Mouse (Mus musculus) cortical plate, adult 2 months (tissue): ENCODE data around the gene Rnf41.

ENCODE experiments used
- CTCF ChIP-seq: fragments of 200-500 bp; IDR thresholded peaks from 2 replicates; pipeline ENCODE4 v1.5.1; 2011; ENCODE audit warnings: mild to moderate bottlenecking, control low read depth, low read length; ENCODE audit not compliant: insufficient read depth; ENCODE audit errors: extremely low read depth
- POLR2A ChIP-seq: fragments of 200-500 bp; IDR thresholded peaks from 2 replicates; pipeline ENCODE4 v1.6.1; 2011; ENCODE audit warnings: mild to moderate bottlenecking, low read length, control low read depth; ENCODE audit not compliant: insufficient read depth; ENCODE audit errors: extremely low read depth

DNA sequence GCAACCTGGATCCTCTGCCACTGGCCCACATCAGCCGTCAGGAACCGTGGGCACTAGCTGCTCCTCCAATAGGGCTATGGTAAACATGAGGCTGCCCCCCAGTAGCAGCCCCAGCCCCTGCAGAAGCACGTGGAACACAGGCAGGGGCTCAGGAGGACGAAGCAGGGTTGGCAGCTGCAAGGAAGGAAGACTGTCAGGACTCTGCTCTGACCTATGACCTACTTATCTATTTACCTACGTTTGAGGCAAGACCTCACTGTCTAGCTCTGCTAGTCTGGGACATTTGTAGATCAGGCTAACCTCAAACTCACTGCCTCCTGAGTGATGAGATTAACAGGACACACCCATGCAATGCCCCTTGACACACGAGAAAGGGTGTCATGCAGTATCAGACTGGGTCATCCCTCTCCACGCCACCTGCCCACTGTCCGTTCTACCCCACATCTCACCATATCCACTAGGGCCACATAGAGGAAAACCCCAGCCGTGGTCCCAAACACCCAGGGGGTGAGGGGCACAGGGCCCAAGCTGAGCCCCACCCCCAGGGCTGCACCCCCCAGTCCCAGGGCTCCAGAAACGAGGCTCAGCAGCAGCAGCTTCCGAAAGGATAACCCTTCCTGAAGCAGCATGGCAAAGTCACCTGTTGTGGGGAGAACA lies 15.3 kb upstream of the Rnf41 start:
- TF ChIP-seq CTCF (no peak), POLR2A (no peak)
